Mouse (Mus musculus): Measurements from ENCODE around the gene Misp. TPM values are rescaled to one million over a fixed set of nuclear protein-coding genes. Genes with fewer than 3 reads are reported as not detected.

Gene Misp
- polyA plus RNA-seq, 1 experiment from 2014 or later, result 2.3 TPM

DNA sequence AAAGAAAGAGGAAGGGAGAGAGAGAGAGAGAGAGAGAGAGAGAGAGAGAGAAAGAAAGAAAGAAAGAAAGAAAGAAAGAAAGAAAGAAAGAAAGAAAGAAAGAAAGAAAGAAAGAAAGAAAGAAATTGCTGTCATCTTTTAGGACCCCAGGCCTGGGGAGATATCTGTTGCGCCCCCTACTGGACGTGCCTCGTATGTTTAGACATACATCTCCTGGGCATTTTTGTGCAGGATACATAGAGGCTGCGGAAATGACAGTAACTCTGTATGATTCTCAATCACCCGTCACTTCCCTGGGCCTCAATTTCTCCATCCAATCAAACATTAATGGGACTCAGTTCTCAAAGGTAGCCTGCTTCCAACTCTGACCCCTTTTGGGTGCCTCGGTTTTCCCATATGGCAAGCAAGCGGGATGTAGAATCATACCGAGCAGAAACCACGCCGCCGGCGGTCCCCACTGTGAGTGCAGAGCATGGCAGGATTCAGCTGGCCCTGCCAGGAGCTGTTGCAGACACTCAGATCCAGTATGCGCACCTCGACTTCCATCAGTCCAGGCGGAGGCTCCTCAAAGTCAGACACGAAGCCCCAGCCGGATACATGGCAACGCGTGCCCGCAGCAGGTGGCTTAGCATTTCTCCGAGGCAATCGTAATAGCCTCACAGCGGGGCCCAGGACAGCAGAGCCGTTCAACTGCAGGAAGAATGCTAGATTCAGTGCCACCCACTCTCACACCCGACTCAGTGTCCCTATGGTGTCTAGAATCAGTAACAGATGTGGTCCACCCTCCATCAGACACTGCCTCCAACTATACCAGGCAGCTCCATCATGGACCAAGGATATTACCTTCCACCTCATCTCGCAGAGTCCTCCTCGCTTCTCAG lies 36.6 kb upstream of the Misp start:
- Histone ChIP-seq H3K27ac (no peak overlapping the region), H3K9ac (no peak overlapping the region), H3K36me3 (no peaks in the 10 kb centered on the region), H3K4me2 (replicated peaks) (no peak overlapping the region), H3K4me3 (no peak overlapping the region), H3K9me3 (no peaks in the 10 kb centered on the region), H3K4me1 (peaks cover 16% of the 10 kb centered on the region), H3K27me3 (replicated peaks) (peaks cover 32% of the 10 kb centered on the region)
- WGBS, result 37% methylated on average over 27 of the region's 27 CpGs
- no peak for ATAC-seq (ENCODE audit: low FRiP score, low read depth)

DNA sequence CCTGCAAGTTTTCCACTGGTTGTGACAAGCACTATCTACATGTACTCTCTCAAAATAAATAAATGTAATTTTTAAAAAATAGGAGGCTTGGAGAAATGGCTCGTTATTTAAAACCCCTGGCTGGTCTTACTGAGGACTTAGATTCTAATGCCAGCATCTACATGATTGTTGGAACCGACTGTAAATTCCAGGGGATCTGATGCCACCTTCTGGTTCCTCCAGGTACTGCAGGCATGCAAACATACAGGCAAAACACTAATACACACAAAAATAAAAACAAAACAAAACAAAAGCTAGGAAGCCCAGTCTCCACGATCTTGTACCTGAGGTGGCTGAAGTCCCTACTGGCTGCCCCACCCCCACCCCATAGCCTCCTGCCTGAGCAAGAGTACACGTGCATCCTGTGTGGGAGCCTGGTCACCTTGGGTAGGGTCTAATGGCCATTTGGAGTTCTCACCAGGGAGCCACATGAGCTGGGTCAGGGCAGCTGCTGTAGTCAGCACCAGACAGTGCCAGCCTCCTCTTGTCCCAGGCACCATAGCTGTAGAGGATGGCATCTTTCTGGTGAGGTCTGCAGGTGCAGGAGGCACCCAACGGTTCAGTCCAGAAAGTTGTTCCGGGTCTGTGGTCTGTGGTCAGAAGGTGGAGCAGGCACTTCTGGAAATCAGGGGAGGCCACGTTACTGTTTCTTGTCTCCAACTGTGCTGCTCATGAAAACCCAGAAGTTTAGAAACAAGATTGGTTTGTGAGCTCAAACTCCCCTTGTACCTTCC lies 32.2 kb upstream of the Misp start:
- no peaks in the 10 kb centered on the region for H3K36me3 ChIP-seq
- H3K4me2 ChIP-seq (replicated peaks), result no peak overlapping the region
- no peak overlapping the region for H3K4me3 ChIP-seq
- H3K9me3 ChIP-seq, result no peaks in the 10 kb centered on the region
- no peak for ATAC-seq (ENCODE audit: low FRiP score, low read depth)
- peaks cover 3% of the 10 kb centered on the region; the same call in 1 of the 2 replicates for H3K4me1 ChIP-seq
- H3K9ac ChIP-seq, result no peak overlapping the region
- no peak overlapping the region for H3K27ac ChIP-seq
- 39% methylated on average over 7 of the region's 7 CpGs for WGBS
- peaks cover 11% of the 10 kb centered on the region; the same call in 1 of the 2 replicates for H3K27me3 ChIP-seq (replicated peaks)

DNA sequence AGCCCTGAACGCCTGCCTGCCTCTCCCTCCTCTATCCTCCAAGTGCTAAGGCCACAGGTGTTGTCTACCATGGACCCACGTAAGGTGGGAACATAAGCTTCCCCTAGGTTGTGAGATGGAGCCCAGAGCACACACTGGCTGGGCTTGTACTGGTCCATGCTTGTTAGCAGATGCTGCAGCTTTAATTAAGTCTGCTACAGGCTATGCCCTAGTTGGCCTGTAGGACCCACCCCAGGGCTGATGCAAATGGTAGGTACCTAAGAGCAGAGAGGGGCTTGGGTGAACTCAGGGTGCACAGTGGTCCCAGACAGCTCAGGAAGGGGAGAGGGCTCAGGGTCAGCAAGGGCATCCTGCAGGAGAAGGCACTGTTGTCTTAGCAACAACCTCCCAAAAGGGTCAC lies 31.2 kb upstream of the Misp start:
- no peaks in the 10 kb centered on the region for H3K9me3 ChIP-seq
- H3K27ac ChIP-seq, result no peak overlapping the region

DNA sequence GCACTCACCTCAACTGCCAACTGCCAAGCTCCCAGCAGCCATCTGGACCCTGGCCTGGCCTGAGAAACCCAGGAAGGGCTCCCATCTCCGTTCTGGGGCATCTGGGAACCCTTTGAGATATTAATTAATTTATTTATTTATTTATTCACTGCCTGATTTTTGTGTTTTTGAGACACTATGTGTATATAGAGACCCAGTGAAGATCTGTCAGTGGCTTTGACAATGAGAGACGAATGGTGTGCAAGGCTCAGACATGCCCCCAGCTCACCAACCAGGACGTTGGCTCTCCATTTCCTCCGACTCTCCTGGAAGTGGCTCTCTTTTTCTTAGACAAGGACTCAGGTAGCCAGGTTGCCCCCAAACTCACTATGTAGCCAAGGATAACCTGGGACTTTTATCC lies 29.9 kb upstream of the Misp start, which contains the start of gene Prss57:
Gene Prss57 (minus strand): TSS at position 101 of the 400 bp plus-strand sequence.
- H3K4me1 ChIP-seq, result peaks cover 15% of the 10 kb centered on the region
- WGBS, result 90% methylated on average over 4 of the region's 4 CpGs
- ATAC-seq (ENCODE audit: low FRiP score, low read depth), result no peak

More for the DNA sequence above, 31.2 kb upstream of the Misp start:
- no peak overlapping the region for H3K9ac ChIP-seq
- no peak overlapping the region for H3K4me3 ChIP-seq
- H3K4me1 ChIP-seq, result peaks cover 7% of the 10 kb centered on the region
- H3K27me3 ChIP-seq (replicated peaks), result peaks cover 6% of the 10 kb centered on the region; the same call in 1 of the 2 replicates
- ATAC-seq (ENCODE audit: low FRiP score, low read depth), result no peak
- H3K36me3 ChIP-seq, result no peaks in the 10 kb centered on the region
- 63% methylated on average over 2 of the region's 2 CpGs for WGBS
- no peak overlapping the region for H3K4me2 ChIP-seq (replicated peaks)

DNA sequence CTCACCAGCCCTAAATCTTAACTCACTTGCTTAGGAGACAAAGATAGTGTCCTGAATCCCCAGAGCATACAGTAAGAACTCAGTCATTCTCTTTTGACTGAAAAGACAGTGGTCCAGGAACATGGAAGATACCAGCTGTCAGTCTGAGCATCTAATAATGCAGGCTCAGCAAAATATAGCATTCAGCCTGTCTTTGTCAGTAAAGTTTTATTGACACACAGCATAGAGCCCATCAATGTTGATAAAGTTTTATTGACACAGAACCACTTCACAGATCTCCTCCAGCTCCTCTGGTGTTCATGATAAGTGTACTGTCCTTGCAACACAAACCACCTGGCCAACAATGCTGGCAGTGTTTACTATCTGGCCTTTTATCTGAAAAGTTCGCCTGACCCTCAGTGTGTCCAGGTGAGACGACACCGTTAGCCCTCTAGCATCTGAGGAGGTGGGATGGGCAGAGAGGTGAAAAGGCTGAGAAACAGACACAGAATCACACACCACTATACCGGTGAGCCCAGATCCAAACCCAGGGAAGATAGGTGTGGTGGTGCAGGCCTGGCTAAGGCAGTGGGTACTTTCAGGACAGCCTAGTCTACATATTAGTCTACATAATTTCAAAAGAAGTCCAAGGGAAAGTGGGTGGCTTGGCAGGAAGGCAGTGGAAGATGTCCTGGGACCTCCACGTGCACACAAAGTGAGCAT lies 28.3 kb upstream of the Misp start:
- H3K9me3 ChIP-seq, result no peaks in the 10 kb centered on the region
- H3K27me3 ChIP-seq (replicated peaks), result 0 out of 2 replicates have a peak, but pooled peaks cover 4% of the 10 kb centered on the region
- H3K4me2 ChIP-seq (replicated peaks), result peak overlapping the region; percentile 70; the same call in 1 of the 2 replicates
- H3K4me3 ChIP-seq, result peak overlapping the region; percentile 92; the same call in 1 of the 2 replicates
- H3K9ac ChIP-seq, result no peak overlapping the region
- no peak for ATAC-seq (ENCODE audit: low FRiP score, low read depth)
- WGBS, result 85% methylated on average over 5 of the region's 5 CpGs
- H3K27ac ChIP-seq, result no peak overlapping the region
- H3K4me1 ChIP-seq, result peaks cover 24% of the 10 kb centered on the region
- H3K36me3 ChIP-seq, result no peaks in the 10 kb centered on the region

More for the DNA sequence above, 29.9 kb upstream of the Misp start, which contains the start of gene Prss57:
- H3K9me3 ChIP-seq, result no peaks in the 10 kb centered on the region
- no peak within 1 kb of the TSS for H3K27ac ChIP-seq
- H3K9ac ChIP-seq, result no peak within 1 kb of the TSS
- no peaks in the 10 kb centered on the region for H3K36me3 ChIP-seq
- no peak within 1 kb of the TSS for H3K4me2 ChIP-seq (replicated peaks)
- H3K27me3 ChIP-seq (replicated peaks), result 0 out of 2 replicates have a peak, but pooled peaks cover 4% of the 10 kb centered on the region
- no peak within 1 kb of the TSS for H3K4me3 ChIP-seq

DNA sequence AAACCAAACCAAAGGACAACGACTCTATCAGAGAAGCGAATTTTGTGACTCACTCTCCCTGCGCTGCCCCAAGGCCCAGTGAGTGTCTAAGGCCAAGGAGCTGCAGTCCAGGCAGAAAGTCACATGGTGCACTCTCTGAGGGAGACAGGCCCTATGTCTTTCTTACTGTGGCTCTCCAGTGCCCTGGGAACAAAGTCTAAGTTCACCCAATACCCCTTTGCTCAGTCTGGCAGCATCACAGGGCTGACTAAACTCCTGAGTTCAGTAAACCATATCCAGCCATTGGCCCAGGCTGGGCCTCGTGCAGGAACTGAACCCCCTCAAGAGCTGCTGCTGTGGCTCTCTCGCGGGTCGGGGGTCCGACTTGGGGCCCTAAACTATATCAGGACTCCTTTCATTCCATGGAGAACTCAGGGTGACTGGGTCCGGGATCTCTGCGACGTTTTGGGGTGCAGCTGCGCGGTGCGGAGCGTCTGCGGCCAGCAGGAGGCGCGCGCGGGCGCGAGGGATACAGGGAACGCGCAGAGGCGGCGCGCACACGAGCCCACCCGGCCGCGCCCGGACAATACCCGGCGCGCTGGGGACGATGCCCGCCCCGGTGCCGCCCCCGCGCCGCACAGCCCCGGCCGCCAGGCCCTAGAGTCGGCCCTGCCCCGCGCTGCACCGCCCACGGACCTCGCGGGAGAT lies 27.6 kb upstream of the Misp start, which contains the start of gene Palm:
Gene Palm (plus strand): TSS at position 522 of the 687 bp plus-strand sequence.
- no peaks in the 10 kb centered on the region for H3K36me3 ChIP-seq
- 0 out of 2 replicates have a peak, but pooled peaks cover 4% of the 10 kb centered on the region for H3K27me3 ChIP-seq (replicated peaks)
- WGBS, result 6% methylated on average over 51 of the region's 51 CpGs
- ATAC-seq (ENCODE audit: low FRiP score, low read depth), result peak; percentile 63
- no peaks in the 10 kb centered on the region for H3K9me3 ChIP-seq
- peak within 1 kb of the TSS; percentile 70 for H3K4me2 ChIP-seq (replicated peaks)
- peaks cover 30% of the 10 kb centered on the region for H3K4me1 ChIP-seq
- H3K27ac ChIP-seq, result peak within 1 kb of the TSS; percentile 46
- H3K4me3 ChIP-seq, result peak within 1 kb of the TSS; percentile 92
- H3K9ac ChIP-seq, result peak within 1 kb of the TSS; percentile 98

DNA sequence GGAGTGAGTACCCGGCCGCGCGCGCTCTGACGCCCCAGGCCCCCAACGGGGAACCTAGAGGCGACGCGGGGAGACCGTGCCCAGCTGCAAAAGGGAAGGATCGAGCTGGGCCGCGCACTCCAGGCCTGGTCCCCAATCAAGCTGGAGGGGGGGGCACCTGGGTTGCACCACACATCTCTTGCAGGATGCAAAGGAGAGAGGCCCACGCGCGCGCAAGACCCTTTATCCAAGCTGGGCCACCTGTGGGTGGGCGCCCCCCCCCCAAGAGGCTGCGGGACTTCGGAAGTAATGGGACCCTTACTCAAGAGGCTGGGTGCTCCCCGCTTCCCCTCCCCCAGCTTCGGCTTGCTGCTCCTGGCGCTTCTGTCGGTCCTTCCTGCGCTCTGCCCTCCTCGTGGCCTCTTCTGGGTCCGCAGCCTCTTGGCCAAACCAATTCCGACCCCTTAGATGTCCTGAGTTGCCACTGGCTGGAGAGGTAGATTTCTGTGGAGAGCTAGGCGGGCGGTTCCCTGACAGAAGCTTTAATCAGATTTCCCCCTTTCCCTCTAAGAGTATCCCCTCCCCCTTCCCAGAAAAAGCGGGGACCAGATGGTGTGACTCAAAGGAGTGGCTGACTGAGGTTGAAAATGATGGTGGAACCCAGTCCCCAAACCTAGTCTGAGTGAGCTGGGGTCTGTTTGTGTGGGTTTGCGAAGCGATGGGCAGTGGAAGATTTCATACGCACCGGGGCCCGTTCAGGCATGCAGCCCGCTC lies 26.9 kb upstream of the Misp start:
- ATAC-seq (ENCODE audit: low FRiP score, low read depth), result peak; percentile 36; the same call in 1 of the 2 replicates
- Histone ChIP-seq H3K27me3 (replicated peaks) (0 out of 2 replicates have a peak, but pooled peaks cover 4% of the 10 kb centered on the region), H3K4me3 (peak overlapping the region; percentile 92), H3K36me3 (no peaks in the 10 kb centered on the region), H3K9me3 (no peaks in the 10 kb centered on the region), H3K4me1 (peaks cover 33% of the 10 kb centered on the region), H3K9ac (peak overlapping the region; percentile 98), H3K4me2 (replicated peaks) (peak overlapping the region; percentile 70), H3K27ac (peak overlapping the region; percentile 46)
- under 1% methylated on average over 38 of the region's 38 CpGs for WGBS

DNA sequence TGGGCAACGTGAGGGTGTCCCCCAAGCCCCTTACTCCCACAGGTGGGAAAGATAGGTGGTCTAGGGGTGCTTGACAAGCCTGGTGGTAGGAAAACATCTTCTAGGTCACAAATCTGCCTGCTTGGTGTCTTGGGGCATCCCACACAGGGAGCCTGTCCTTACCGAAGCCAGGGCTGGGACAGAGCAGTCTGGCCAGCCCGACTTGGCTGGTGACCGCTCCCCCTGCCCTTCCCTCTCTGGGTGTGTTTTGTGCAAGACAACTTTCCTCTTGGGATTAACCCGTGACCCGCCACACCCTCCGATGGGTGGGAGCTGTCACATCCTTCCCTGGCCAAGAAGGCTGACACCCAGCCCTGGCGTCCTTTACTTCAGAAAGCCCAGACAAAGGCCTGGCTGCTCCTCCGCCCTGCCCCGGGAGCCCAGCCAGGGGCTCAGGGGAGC lies 26.3 kb upstream of the Misp start:
- peak overlapping the region; percentile 92 for H3K4me3 ChIP-seq
- 0 out of 2 replicates have a peak, but pooled peaks cover 1% of the 10 kb centered on the region for H3K27me3 ChIP-seq (replicated peaks)
- peak overlapping the region; percentile 70 for H3K4me2 ChIP-seq (replicated peaks)
- 7% methylated on average over 10 of the region's 10 CpGs for WGBS
- peak overlapping the region; percentile 98 for H3K9ac ChIP-seq
- peak; percentile 43; the same call in 1 of the 2 replicates for ATAC-seq (ENCODE audit: low FRiP score, low read depth)
- peaks cover 33% of the 10 kb centered on the region for H3K4me1 ChIP-seq
- no peaks in the 10 kb centered on the region for H3K9me3 ChIP-seq
- no peaks in the 10 kb centered on the region for H3K36me3 ChIP-seq
- peak overlapping the region; percentile 46; the same call in 1 of the 2 replicates for H3K27ac ChIP-seq

DNA sequence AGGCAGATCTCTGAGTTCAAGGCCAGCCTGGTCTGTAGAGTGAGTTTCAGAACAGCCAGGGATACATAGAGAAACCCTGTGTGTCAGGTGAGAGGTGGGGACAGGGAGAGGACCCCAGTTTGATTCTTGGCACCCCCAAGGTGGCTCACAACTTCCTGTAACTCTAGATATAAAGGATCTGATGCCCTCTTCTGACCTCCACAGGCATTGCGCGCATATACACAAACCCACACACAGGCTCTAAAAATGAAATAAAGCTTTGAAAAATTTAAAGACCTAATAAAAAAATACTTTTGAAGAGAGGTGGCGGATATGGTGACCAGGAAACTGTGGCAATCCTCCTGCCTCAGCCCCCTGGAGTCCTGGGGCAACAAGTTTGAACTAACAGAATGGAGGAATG lies 24.9 kb upstream of the Misp start:
- Histone ChIP-seq H3K27me3 (replicated peaks) (no peaks in the 10 kb centered on the region), H3K4me2 (replicated peaks) (0 out of 2 replicates have a peak overlapping the region, but pooled peaks have one; percentile 3), H3K4me1 (peaks cover 37% of the 10 kb centered on the region), H3K27ac (no peak overlapping the region), H3K9me3 (no peaks in the 10 kb centered on the region), H3K36me3 (0 out of 2 replicates have a peak, but pooled peaks cover 3% of the 10 kb centered on the region), H3K9ac (no peak overlapping the region), H3K4me3 (no peak overlapping the region)
- WGBS, result 98% methylated on average over 3 of the region's 3 CpGs
- ATAC-seq (ENCODE audit: low FRiP score, low read depth), result no peak

DNA sequence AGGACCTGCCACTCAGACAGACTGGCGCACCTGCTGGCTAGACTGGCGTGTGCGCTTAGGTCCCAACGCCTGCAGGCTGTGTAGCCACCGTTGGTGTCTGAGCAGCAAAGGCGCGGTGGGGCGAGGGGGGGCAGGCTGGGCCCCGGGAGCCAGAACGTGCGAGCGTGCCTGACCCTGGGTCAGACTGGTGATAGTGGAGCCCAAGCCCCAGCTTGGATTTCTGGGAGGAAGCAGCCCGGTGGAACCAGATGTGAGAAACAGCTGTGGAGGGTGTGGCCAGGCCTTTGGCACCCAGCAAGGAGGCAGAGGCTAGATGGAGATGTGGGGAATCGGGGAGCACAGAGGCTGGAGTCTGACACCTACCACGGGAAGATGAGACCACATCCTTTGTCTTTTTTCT lies 23.5 kb upstream of the Misp start:
- Histone ChIP-seq H3K27ac (peak overlapping the region; percentile 27; the same call in 1 of the 2 replicates), H3K9ac (peak overlapping the region; percentile 26; the same call in 1 of the 2 replicates), H3K9me3 (no peaks in the 10 kb centered on the region), H3K4me3 (peak overlapping the region; percentile 15), H3K36me3 (0 out of 2 replicates have a peak, but pooled peaks cover 3% of the 10 kb centered on the region), H3K27me3 (replicated peaks) (no peaks in the 10 kb centered on the region), H3K4me1 (peaks cover 49% of the 10 kb centered on the region), H3K4me2 (replicated peaks) (peak overlapping the region; percentile 40)
- WGBS, result 42% methylated on average over 15 of the region's 15 CpGs
- no peak for ATAC-seq (ENCODE audit: low FRiP score, low read depth)

All from neural tube, embryonic 12.5 days (tissue).